Mouse (Mus musculus) neural tube, embryonic 14.5 days (tissue): ENCODE results near the gene Gm39653. TPM values are rescaled to one million over a fixed set of nuclear protein-coding genes. Genes with fewer than 3 reads are reported as not detected.
A peak's percentile ranks its signal among the peaks of the same experiment; 100 is the strongest.

ENCODE experiments used
- ATAC-seq: fragments of 200-750 bp; cut with Nextera tagmentation; 2 replicates; pipeline ENCODE4 v1.8.0; 2017; ENCODE audit warnings: low read depth, mild to moderate bottlenecking, moderate TSS enrichment, moderate library complexity
- H3K27ac ChIP-seq: fragments of 300-500 bp; sonication (generic); 2 replicates; pipeline ENCODE4 v1.5.1; 2014; ENCODE audit warnings: low read depth, mild to moderate bottlenecking, control low read depth, low read length, moderate library complexity, mixed read lengths
- H3K27me3 ChIP-seq: fragments of 300-500 bp; sonication (generic); 2 replicates; pipeline ENCODE4 v1.6.1; 2014; ENCODE audit warnings: low read length; ENCODE audit not compliant: control insufficient read depth, insufficient read depth
- H3K36me3 ChIP-seq: fragments of 300-500 bp; sonication (generic); 2 replicates; pipeline ENCODE4 v1.6.1; 2014; ENCODE audit warnings: low read length, mixed read lengths; ENCODE audit not compliant: control insufficient read depth, insufficient read depth
- H3K4me1 ChIP-seq: fragments of 300-500 bp; sonication (generic); 2 replicates; pipeline ENCODE4 v1.6.1; 2014; ENCODE audit warnings: low read length; ENCODE audit not compliant: control insufficient read depth, insufficient read depth
- H3K4me2 ChIP-seq: fragments of 300-500 bp; sonication (generic); 2 replicates; pipeline ENCODE4 v1.6.1; 2014; ENCODE audit warnings: mild to moderate bottlenecking, low read depth, low read length, control low read depth
- H3K4me3 ChIP-seq: fragments of 300-500 bp; sonication (generic); 2 replicates; pipeline ENCODE4 v1.5.1; 2014; ENCODE audit warnings: low read depth, low read length, control low read depth, mixed read lengths
- H3K9ac ChIP-seq: fragments of 300-500 bp; sonication (generic); replicated peaks from 2 replicates; pipeline ENCODE4 v1.6.1; 2014; ENCODE audit warnings: low read depth, mild to moderate bottlenecking, control low read depth, low read length, mixed read lengths
- H3K9me3 ChIP-seq: fragments of 300-500 bp; sonication (generic); 2 replicates; pipeline ENCODE4 v1.6.1; 2016; ENCODE audit warnings: low read length; ENCODE audit not compliant: control insufficient read depth
- WGBS: fragments of 180-500 bp; shearing (Covaris S2); extraction: QIAGEN DNeasy Blood & Tissue Kit; methylation state at CpG from one replicate; pipeline ENCODE4 v1.1.7; 2014; 5-methylcytosine and 5-hydroxymethylcytosine counted together
- polyA plus RNA-seq: library from polyadenylated mRNA; unstranded; fragments of >200 nt; fragmentation: Nextera tagmentation; extraction: Ambion mirVana; gene quantifications from 2 replicates; pipeline ENCODE4 v1.2.1, GENCODE M21; 2014

Gene Gm39653
- 0.24 TPM in 1 of 2 replicates, not detected in the other for polyA plus RNA-seq

- Histone ChIP-seq H3K4me1 (no peaks in the 10 kb centered on the region), H3K9ac (no peak within 1 kb of the TSS), H3K36me3 (no peaks in the 10 kb centered on the region), H3K27me3 (no peaks in the 10 kb centered on the region), H3K9me3 (no peaks in the 10 kb centered on the region), H3K4me2 (no peak within 1 kb of the TSS), H3K4me3 (no peak within 1 kb of the TSS), H3K27ac (no peak within 1 kb of the TSS)
- 83% methylated on average over 3 of the region's 3 CpGs for WGBS
- ATAC-seq, result no peak
Measured at GRCm38 (mm10) chr1:63615668-63616067, at the start of gene Gm39653. Gene Gm39653, plus strand, starts transcription at chr1:63615968.

GRCm38 (mm10) chr1:63566501-63566900 lies 49.3 kb upstream of the Gm39653 start:
- H3K4me3 ChIP-seq, result no peak overlapping the region
- H3K4me2 ChIP-seq, result no peak overlapping the region
- no peaks in the 10 kb centered on the region for H3K9me3 ChIP-seq
- 45% methylated on average over 7 of the region's 7 CpGs for WGBS
- ATAC-seq, result no peak
- no peaks in the 10 kb centered on the region for H3K27me3 ChIP-seq
- no peak overlapping the region for H3K9ac ChIP-seq
- H3K4me1 ChIP-seq, result no peaks in the 10 kb centered on the region
- H3K27ac ChIP-seq, result no peak overlapping the region
- H3K36me3 ChIP-seq, result no peaks in the 10 kb centered on the region

GRCm38 (mm10) chr1:63567031-63567430 lies 48.7 kb upstream of the Gm39653 start:
- 78% methylated on average over 4 of the region's 4 CpGs for WGBS

GRCm38 (mm10) chr1:63572229-63572628 lies 43.5 kb upstream of the Gm39653 start:
- Histone ChIP-seq H3K36me3 (no peaks in the 10 kb centered on the region), H3K27ac (no peak overlapping the region), H3K4me2 (no peak overlapping the region), H3K9ac (no peak overlapping the region), H3K4me3 (no peak overlapping the region), H3K4me1 (peaks cover 12% of the 10 kb centered on the region), H3K27me3 (no peaks in the 10 kb centered on the region), H3K9me3 (no peaks in the 10 kb centered on the region)
- ATAC-seq, result no peak
- 38% methylated on average over 7 of the region's 7 CpGs for WGBS

More at GRCm38 (mm10) chr1:63567031-63567430, 48.7 kb upstream of the Gm39653 start:
- H3K9me3 ChIP-seq, result no peaks in the 10 kb centered on the region
- no peaks in the 10 kb centered on the region for H3K27me3 ChIP-seq
- no peak overlapping the region for H3K4me3 ChIP-seq
- no peak overlapping the region for H3K9ac ChIP-seq
- no peak for ATAC-seq
- H3K27ac ChIP-seq, result no peak overlapping the region
- no peaks in the 10 kb centered on the region for H3K36me3 ChIP-seq
- H3K4me2 ChIP-seq, result no peak overlapping the region
- H3K4me1 ChIP-seq, result no peaks in the 10 kb centered on the region

GRCm38 (mm10) chr1:63573432-63573831 lies 42.3 kb upstream of the Gm39653 start:
- H3K36me3 ChIP-seq, result no peaks in the 10 kb centered on the region
- peaks cover 12% of the 10 kb centered on the region for H3K4me1 ChIP-seq
- no peak overlapping the region for H3K27ac ChIP-seq
- H3K4me3 ChIP-seq, result no peak overlapping the region
- ATAC-seq, result peak; percentile 62; the same call in 1 of the 2 replicates
- H3K4me2 ChIP-seq, result no peak overlapping the region
- WGBS, result 23% methylated on average over 6 of the region's 6 CpGs
- no peak overlapping the region for H3K9ac ChIP-seq
- H3K27me3 ChIP-seq, result no peaks in the 10 kb centered on the region
- H3K9me3 ChIP-seq, result no peaks in the 10 kb centered on the region

GRCm38 (mm10) chr1:63573864-63574611 lies 41.7 kb upstream of the Gm39653 start:
- H3K4me2 ChIP-seq, result no peak overlapping the region
- peaks cover 12% of the 10 kb centered on the region for H3K4me1 ChIP-seq
- WGBS, result 60% methylated on average over 12 of the region's 12 CpGs
- H3K4me3 ChIP-seq, result no peak overlapping the region
- no peak for ATAC-seq
- H3K9me3 ChIP-seq, result no peaks in the 10 kb centered on the region
- H3K27ac ChIP-seq, result no peak overlapping the region
- no peak overlapping the region for H3K9ac ChIP-seq
- no peaks in the 10 kb centered on the region for H3K36me3 ChIP-seq
- H3K27me3 ChIP-seq, result no peaks in the 10 kb centered on the region

- ATAC-seq, result no peak
- Histone ChIP-seq H3K4me3 (no peak overlapping the region), H3K27ac (no peak overlapping the region), H3K9ac (no peak overlapping the region), H3K36me3 (no peaks in the 10 kb centered on the region), H3K9me3 (no peaks in the 10 kb centered on the region), H3K27me3 (no peaks in the 10 kb centered on the region), H3K4me1 (peaks cover 12% of the 10 kb centered on the region), H3K4me2 (no peak overlapping the region)
- WGBS, result 69% methylated on average over 5 of the region's 5 CpGs
Measured at GRCm38 (mm10) chr1:63576803-63577202, 39.0 kb upstream of the Gm39653 start.

- Histone ChIP-seq H3K9me3 (no peaks in the 10 kb centered on the region), H3K36me3 (no peaks in the 10 kb centered on the region), H3K27ac (no peak overlapping the region), H3K27me3 (no peaks in the 10 kb centered on the region), H3K4me3 (no peak overlapping the region), H3K4me1 (peaks cover 1% of the 10 kb centered on the region), H3K4me2 (no peak overlapping the region), H3K9ac (no peak overlapping the region)
- no peak for ATAC-seq
- WGBS, result 74% methylated on average over 8 of the region's 8 CpGs
Measured at GRCm38 (mm10) chr1:63579153-63579552, 36.6 kb upstream of the Gm39653 start.

GRCm38 (mm10) chr1:63586869-63587268 lies 28.9 kb upstream of the Gm39653 start:
- no peak overlapping the region for H3K4me3 ChIP-seq
- WGBS, result 68% methylated on average over 7 of the region's 7 CpGs
- no peaks in the 10 kb centered on the region for H3K36me3 ChIP-seq
- no peak for ATAC-seq
- no peak overlapping the region for H3K9ac ChIP-seq
- no peaks in the 10 kb centered on the region for H3K4me1 ChIP-seq
- no peak overlapping the region for H3K27ac ChIP-seq
- H3K4me2 ChIP-seq, result no peak overlapping the region
- H3K9me3 ChIP-seq, result no peaks in the 10 kb centered on the region
- H3K27me3 ChIP-seq, result no peaks in the 10 kb centered on the region
